Mouse (Mus musculus) hindbrain, embryonic 13.5 days (tissue): ENCODE results near the gene 9230102O04Rik. TPM values are rescaled to one million over a fixed set of nuclear protein-coding genes. Genes with fewer than 3 reads are reported as not detected.
A peak's percentile ranks its signal among the peaks of the same experiment; 100 is the strongest.

Experiments
- ATAC-seq: fragments of 200-750 bp; cut with Nextera tagmentation; 2 replicates; pipeline ENCODE4 v1.8.0; 2017; ENCODE audit warnings: moderate TSS enrichment; ENCODE audit not compliant: low FRiP score
- H3K27ac ChIP-seq: fragments of 300-500 bp; sonication (generic); 2 replicates; pipeline ENCODE4 v1.5.1; 2015; ENCODE audit warnings: inconsistent platforms, mild to moderate bottlenecking, moderate library complexity
- H3K27me3 ChIP-seq: fragments of 300-500 bp; sonication (generic); 2 replicates; pipeline ENCODE4 v1.6.1; 2015; ENCODE audit warnings: mild to moderate bottlenecking, inconsistent platforms
- H3K36me3 ChIP-seq: fragments of 300-500 bp; sonication (generic); 2 replicates; pipeline ENCODE4 v1.6.1; 2015; ENCODE audit warnings: mild to moderate bottlenecking, inconsistent platforms
- H3K4me1 ChIP-seq: fragments of 300-500 bp; sonication (generic); replicated peaks from 2 replicates; pipeline ENCODE4 v1.6.1; 2015; ENCODE audit warnings: inconsistent platforms
- H3K4me2 ChIP-seq: fragments of 300-500 bp; sonication (generic); 2 replicates; pipeline ENCODE4 v1.6.1; 2015; ENCODE audit warnings: inconsistent platforms, mild to moderate bottlenecking, moderate library complexity
- H3K4me3 ChIP-seq: fragments of 300-500 bp; sonication (generic); 2 replicates; pipeline ENCODE4 v1.5.1; 2015; ENCODE audit warnings: mild to moderate bottlenecking, inconsistent platforms
- H3K9ac ChIP-seq: fragments of 300-500 bp; sonication (generic); 2 replicates; pipeline ENCODE4 v1.6.1; 2015; ENCODE audit warnings: mild to moderate bottlenecking, inconsistent platforms
- H3K9me3 ChIP-seq: fragments of 300-500 bp; sonication (generic); 2 replicates; pipeline ENCODE4 v1.6.1; 2016; ENCODE audit warnings: inconsistent platforms
- WGBS: fragments of 180-500 bp; shearing (Covaris S2); methylation state at CpG from one replicate; pipeline ENCODE4 v1.1.7; 2015; 5-methylcytosine and 5-hydroxymethylcytosine counted together
- polyA plus RNA-seq: library from polyadenylated mRNA; unstranded; fragments of >200 nt; fragmentation: Nextera tagmentation; extraction: Ambion mirVana; gene quantifications from 2 replicates; pipeline ENCODE4 v1.2.1, GENCODE M21; 2015

9230102O04Rik gene
- polyA plus RNA-seq, 1 experiment from 2014 or later: 1.4 TPM

- H3K27me3 ChIP-seq: peaks cover 96% of the 10 kb centered on the region
- no peaks in the 10 kb centered on the region for H3K36me3 ChIP-seq
- no peak overlapping the region for H3K4me3 ChIP-seq
- H3K27ac ChIP-seq: no peak overlapping the region
- no peak for ATAC-seq
- H3K4me2 ChIP-seq: no peak overlapping the region
- H3K4me1 ChIP-seq: peaks cover 18% of the 10 kb centered on the region
- no peak overlapping the region for H3K9ac ChIP-seq
- 2% methylated on average over 19 of the region's 19 CpGs for WGBS
- H3K9me3 ChIP-seq: no peaks in the 10 kb centered on the region
Measured at GRCm38 (mm10) chr2:9894836-9895593, 5.7 kb upstream of the 9230102O04Rik start.

GRCm38 (mm10) chr2:9893272-9893953 is 4.1 kb upstream of the 9230102O04Rik start:
- Histone ChIP-seq H3K27me3 (peaks cover 96% of the 10 kb centered on the region), H3K4me1 (peaks cover 25% of the 10 kb centered on the region), H3K4me2 (no peak overlapping the region), H3K27ac (no peak overlapping the region), H3K36me3 (no peaks in the 10 kb centered on the region), H3K4me3 (no peak overlapping the region), H3K9me3 (no peaks in the 10 kb centered on the region), H3K9ac (no peak overlapping the region)
- 3% methylated on average over 6 of the region's 6 CpGs for WGBS
- ATAC-seq: no peak

- Histone ChIP-seq H3K4me2 (no peak overlapping the region), H3K4me3 (no peak overlapping the region), H3K9ac (no peak overlapping the region), H3K4me1 (peaks cover 19% of the 10 kb centered on the region), H3K9me3 (no peaks in the 10 kb centered on the region), H3K36me3 (no peaks in the 10 kb centered on the region), H3K27ac (no peak overlapping the region), H3K27me3 (peaks cover 96% of the 10 kb centered on the region)
- ATAC-seq: no peak
- 4% methylated on average over 7 of the region's 7 CpGs for WGBS
Measured at GRCm38 (mm10) chr2:9892541-9892940, 3.2 kb upstream of the 9230102O04Rik start.

- Histone ChIP-seq H3K27ac (no peak overlapping the region), H3K9me3 (no peaks in the 10 kb centered on the region), H3K4me1 (peaks cover 8% of the 10 kb centered on the region), H3K9ac (no peak overlapping the region), H3K4me3 (no peak overlapping the region), H3K36me3 (no peaks in the 10 kb centered on the region), H3K4me2 (no peak overlapping the region), H3K27me3 (peaks cover 96% of the 10 kb centered on the region)
- ATAC-seq: no peak
- 1% methylated on average over 5 of the region's 5 CpGs for WGBS
Measured at GRCm38 (mm10) chr2:9890906-9891305, 1.6 kb upstream of the 9230102O04Rik start.

GRCm38 (mm10) chr2:9890251-9890650 is 911 bp upstream of the 9230102O04Rik start:
- WGBS: 2% methylated on average over 8 of the region's 8 CpGs
- Histone ChIP-seq H3K9me3 (no peaks in the 10 kb centered on the region), H3K27ac (no peak overlapping the region), H3K9ac (no peak overlapping the region), H3K4me2 (no peak overlapping the region), H3K36me3 (no peaks in the 10 kb centered on the region), H3K4me3 (no peak overlapping the region), H3K4me1 (peaks cover 7% of the 10 kb centered on the region), H3K27me3 (peaks cover 96% of the 10 kb centered on the region)
- no peak for ATAC-seq

GRCm38 (mm10) chr2:9889651-9890183 is 377 bp upstream of the 9230102O04Rik start, which contains the start of gene Gata3:
Gene Gata3 (minus strand): TSS chr2:9890034.
- no peaks in the 10 kb centered on the region for H3K9me3 ChIP-seq
- peak within 1 kb of the TSS; percentile 41 for H3K4me2 ChIP-seq
- peaks cover 7% of the 10 kb centered on the region; the same call in 1 of the 2 replicates for H3K4me1 ChIP-seq
- H3K27me3 ChIP-seq: peaks cover 96% of the 10 kb centered on the region
- H3K9ac ChIP-seq: 0 out of 2 replicates have a peak within 1 kb of the TSS, but pooled peaks have one; percentile 1
- ATAC-seq: no peak
- H3K4me3 ChIP-seq: peak within 1 kb of the TSS; percentile 23
- no peaks in the 10 kb centered on the region for H3K36me3 ChIP-seq
- whole genome bisulfite sequencing: under 1% methylated on average over 23 of the region's 23 CpGs
- H3K27ac ChIP-seq: no peak within 1 kb of the TSS

GRCm38 (mm10) chr2:9887636-9888035 is 1.7 kb downstream of the 9230102O04Rik start:
- Histone ChIP-seq H3K4me1 (peaks cover 15% of the 10 kb centered on the region), H3K9ac (0 out of 2 replicates have a peak overlapping the region, but pooled peaks have one; percentile 46), H3K4me3 (peak overlapping the region; percentile 41), H3K27ac (0 out of 2 replicates have a peak overlapping the region, but pooled peaks have one; percentile 24), H3K4me2 (no peak overlapping the region), H3K27me3 (peaks cover 93% of the 10 kb centered on the region), H3K9me3 (no peaks in the 10 kb centered on the region), H3K36me3 (no peaks in the 10 kb centered on the region)
- 0 out of 2 replicates have a peak, but pooled peaks have one; percentile 27 for ATAC-seq
- under 1% methylated on average over 7 of the region's 7 CpGs for WGBS

GRCm38 (mm10) chr2:9886921-9887610 is 2.3 kb downstream of the 9230102O04Rik start:
- peak overlapping the region; percentile 46; the same call in 1 of the 2 replicates for H3K9ac ChIP-seq
- H3K27ac ChIP-seq: peak overlapping the region; percentile 24
- H3K36me3 ChIP-seq: no peaks in the 10 kb centered on the region
- H3K9me3 ChIP-seq: no peaks in the 10 kb centered on the region
- no peak for ATAC-seq
- peaks cover 20% of the 10 kb centered on the region for H3K4me1 ChIP-seq
- peak overlapping the region; percentile 61; the same call in 1 of the 2 replicates for H3K4me2 ChIP-seq
- 2% methylated on average over 7 of the region's 7 CpGs for WGBS
- peaks cover 92% of the 10 kb centered on the region for H3K27me3 ChIP-seq
- H3K4me3 ChIP-seq: peak overlapping the region; percentile 41

- peak overlapping the region; percentile 66 for H3K9ac ChIP-seq
- ATAC-seq: no peak
- H3K4me1 ChIP-seq: peaks cover 27% of the 10 kb centered on the region
- peaks cover 96% of the 10 kb centered on the region for H3K27me3 ChIP-seq
- 8% methylated on average over 3 of the region's 3 CpGs for WGBS
- H3K27ac ChIP-seq: peak overlapping the region; percentile 78
- H3K36me3 ChIP-seq: no peaks in the 10 kb centered on the region
- peak overlapping the region; percentile 41 for H3K4me3 ChIP-seq
- H3K9me3 ChIP-seq: no peaks in the 10 kb centered on the region
- peak overlapping the region; percentile 61 for H3K4me2 ChIP-seq
Measured at GRCm38 (mm10) chr2:9886031-9886430, 3.3 kb downstream of the 9230102O04Rik start.

- 2% methylated on average over 14 of the region's 14 CpGs for WGBS
- Histone ChIP-seq H3K4me2 (peak overlapping the region; percentile 61; the same call in 1 of the 2 replicates), H3K36me3 (no peaks in the 10 kb centered on the region), H3K4me1 (peaks cover 31% of the 10 kb centered on the region), H3K4me3 (peak overlapping the region; percentile 41), H3K27me3 (peaks cover 96% of the 10 kb centered on the region), H3K9me3 (no peaks in the 10 kb centered on the region), H3K9ac (peak overlapping the region; percentile 66), H3K27ac (peak overlapping the region; percentile 78)
- ATAC-seq: no peak
Measured at GRCm38 (mm10) chr2:9885217-9885770, 4.0 kb downstream of the 9230102O04Rik start.

GRCm38 (mm10) chr2:9884533-9885216 is 4.7 kb downstream of the 9230102O04Rik start:
- Histone ChIP-seq H3K4me1 (peaks cover 29% of the 10 kb centered on the region), H3K4me3 (peak overlapping the region; percentile 41), H3K9ac (peak overlapping the region; percentile 66), H3K27ac (peak overlapping the region; percentile 78), H3K9me3 (no peaks in the 10 kb centered on the region), H3K4me2 (peak overlapping the region; percentile 61), H3K27me3 (peaks cover 96% of the 10 kb centered on the region), H3K36me3 (no peaks in the 10 kb centered on the region)
- no peak for ATAC-seq
- WGBS: 1% methylated on average over 15 of the region's 15 CpGs
